ENCODE assay signal across 8 mouse cellular contexts in the genomic region with DNA sequence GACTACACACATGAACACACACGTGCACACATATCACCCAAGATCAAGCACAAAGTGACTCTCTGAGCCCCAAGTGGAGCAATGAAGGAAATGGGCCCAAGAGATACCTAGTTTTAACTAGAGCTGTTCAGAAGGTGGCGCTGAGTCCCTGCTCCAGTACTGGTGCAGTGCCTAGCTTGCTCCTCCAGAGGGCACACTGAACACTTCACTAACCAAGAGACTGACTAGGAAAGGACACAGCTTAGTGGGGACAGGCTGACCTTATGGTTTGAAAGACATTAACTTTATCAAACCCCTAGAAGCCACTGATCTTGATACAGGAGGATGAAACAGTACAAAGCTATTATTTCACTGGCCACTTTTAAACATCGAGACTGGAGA.
DNase-seq lines count a peak whose midpoint lies in the region; ATAC-seq lines count a peak whose summit lies in the region.

No protein-coding gene starts in this region.

- no peak overlapping the region for H3K4me3 ChIP-seq in hindbrain, embryonic 12.5 days

- H3K4me1 ChIP-seq in hindbrain, embryonic 12.5 days, result no peaks in the 10 kb centered on the region

- WGBS in hindbrain, embryonic 12.5 days, result 32% methylated on average over 3 of the region's 3 CpGs

- no peaks in the 10 kb centered on the region for H3K27me3 ChIP-seq in hindbrain, embryonic 12.5 days

- no peak overlapping the region for H3K9ac ChIP-seq in hindbrain, embryonic 12.5 days

- H3K36me3 ChIP-seq in hindbrain, embryonic 12.5 days, result no peaks in the 10 kb centered on the region

- H3K9me3 ChIP-seq in hindbrain, embryonic 12.5 days (replicated peaks), result no peaks in the 10 kb centered on the region

- no peak overlapping the region for H3K4me2 ChIP-seq in hindbrain, embryonic 12.5 days (replicated peaks)

- ATAC-seq in hindbrain, embryonic 12.5 days (ENCODE audit: low FRiP score), result peak; percentile 58

- H3K27ac ChIP-seq in hindbrain, embryonic 12.5 days, result no peak overlapping the region

- DNase-seq in NIH3T3 (ENCODE audit: low read depth), result peak; percentile 89
- peak; percentile 82 to 87 for DNase-seq in cerebellum, adult 18-20 months
- DNase-seq in forelimb bud, embryonic 11.5 days (ENCODE audit: low read depth, low spot score), result peak; percentile 82
- DNase-seq in layer of hippocampus, postnatal 14 days (ENCODE audit: low spot score in 2 of 2), result peak; percentile 87 to 93
- DNase-seq in lung, postnatal 14 days, result peak; percentile 84
- DNase-seq in retina, embryonic 14.5 days (ENCODE audit: low spot score), result peak; percentile 89
- peak; percentile 85 for DNase-seq in thymus, postnatal 25 days
